Mouse (Mus musculus) CD8-positive naive resting alpha-beta T cell, adult 2 months (primary cell): ENCODE data around the gene F10.

Experiments
- DNase-seq, 2 experiments: peaks; one replicate each; pipeline ENCODE4 v3.0.0; 2022; ENCODE audit warnings: low read depth in 2 of 2, low spot score in 2 of 2

Gene F10

GRCm38 (mm10) chr8:13037015-13037414 is at the start of gene F10:
TSS of gene F10 (plus strand) at chr8:13037308.
- DNase-seq, result no peak

- DNase-seq, result no peak
These were observed 49.5 kb upstream of the F10 start for GRCm38 (mm10) chr8:12987571-12987970.

GRCm38 (mm10) chr8:12988722-12989430 is 48.2 kb upstream of the F10 start:
- no peak for DNase-seq

GRCm38 (mm10) chr8:12991411-12991810 is 45.7 kb upstream of the F10 start:
- DNase-seq, result no peak

GRCm38 (mm10) chr8:12994468-12994867 is 42.6 kb upstream of the F10 start:
- DNase-seq, result no peak

GRCm38 (mm10) chr8:12995481-12995880 is 41.6 kb upstream of the F10 start:
- no peak for DNase-seq

- DNase-seq, result no peak
These were observed 40.3 kb upstream of the F10 start for GRCm38 (mm10) chr8:12996831-12997275.

GRCm38 (mm10) chr8:12998331-12998730 is 38.8 kb upstream of the F10 start:
- DNase-seq, result no peak

GRCm38 (mm10) chr8:12999793-13000192 is 37.3 kb upstream of the F10 start:
- no peak for DNase-seq

GRCm38 (mm10) chr8:13007458-13007857 is 29.6 kb upstream of the F10 start:
- DNase-seq, result no peak

- no peak for DNase-seq
These were observed 26.8 kb upstream of the F10 start for GRCm38 (mm10) chr8:13010313-13010712.

- no peak for DNase-seq
These were observed 17.5 kb upstream of the F10 start for GRCm38 (mm10) chr8:13019560-13019959.

GRCm38 (mm10) chr8:13021830-13022229 is 15.3 kb upstream of the F10 start:
- no peak for DNase-seq

GRCm38 (mm10) chr8:13025487-13026224 is 11.5 kb upstream of the F10 start, which contains the start of gene F7:
TSS of gene F7 (plus strand) at chr8:13026034.
- no peak for DNase-seq

- no peak for DNase-seq
These were observed 9.5 kb upstream of the F10 start for GRCm38 (mm10) chr8:13027615-13028014.

GRCm38 (mm10) chr8:13028482-13028881 is 8.6 kb upstream of the F10 start:
- DNase-seq, result no peak

GRCm38 (mm10) chr8:13036346-13036812 is 729 bp upstream of the F10 start:
- no peak for DNase-seq

- DNase-seq, result no peak
These were observed 461 bp downstream of the F10 start for GRCm38 (mm10) chr8:13037569-13037968.

GRCm38 (mm10) chr8:13039054-13039453 is 1.9 kb downstream of the F10 start:
- DNase-seq, result no peak

- no peak for DNase-seq
These were observed 4.4 kb downstream of the F10 start for GRCm38 (mm10) chr8:13041459-13041858.

GRCm38 (mm10) chr8:13047652-13048051 is 10.5 kb downstream of the F10 start:
- DNase-seq, result no peak

- no peak for DNase-seq
These were observed 13.4 kb downstream of the F10 start for GRCm38 (mm10) chr8:13050550-13050949.
